Mouse (Mus musculus): ENCODE results near the gene Esr2. TPM values are rescaled to one million over a fixed set of nuclear protein-coding genes. Genes with fewer than 3 reads are reported as not detected.

The Esr2 gene
- total and polyA plus RNA-seq, 2 experiments from 2014 or later = 0.20 to 0.44 TPM

- WGBS = 92% methylated on average over 1 of the region's 1 CpGs
- Histone ChIP-seq H3K36me3 (ENCODE audit: insufficient read depth, low read length) (no peaks in the 10 kb centered on the region), H3K9ac (replicated peaks; ENCODE audit: low read length, poor library complexity, severe bottlenecking) (no peak overlapping the region), H3K9me3 (ENCODE audit: low read length) (no peaks in the 10 kb centered on the region), H3K4me3 (ENCODE audit: low read depth, low read length) (no peak overlapping the region), H3K4me2 (ENCODE audit: low read depth, low read length, poor library complexity, severe bottlenecking) (no peak overlapping the region), H3K27ac (ENCODE audit: low read depth, low read length) (no peak overlapping the region), H3K4me1 (ENCODE audit: insufficient read depth, low read length) (no peaks in the 10 kb centered on the region), H3K27me3 (ENCODE audit: insufficient read depth, low read length) (no peaks in the 10 kb centered on the region)
- DNase-seq (ENCODE audit: low spot score) = no peak
- no peak for ATAC-seq (ENCODE audit: low FRiP score)
- TF ChIP-seq CTCF (IDR thresholded peaks at IDR 0.05) = no peak
Observed at GRCm38 (mm10) chr12:76186473-76186872, 9.4 kb upstream of the Esr2 start.

GRCm38 (mm10) chr12:76185167-76185816 lies 8.2 kb upstream of the Esr2 start:
- DNase-seq (ENCODE audit: low spot score) (no peak), ATAC-seq (ENCODE audit: low FRiP score) (no peak)
- H3K9me3 ChIP-seq (ENCODE audit: low read length) = no peaks in the 10 kb centered on the region
- no peaks in the 10 kb centered on the region for H3K36me3 ChIP-seq (ENCODE audit: insufficient read depth, low read length)
- no peak for TF ChIP-seq CTCF (IDR thresholded peaks at IDR 0.05)
- WGBS = 79% methylated on average over 10 of the region's 10 CpGs
- no peak overlapping the region for H3K9ac ChIP-seq (replicated peaks; ENCODE audit: low read length, poor library complexity, severe bottlenecking)
- no peaks in the 10 kb centered on the region for H3K4me1 ChIP-seq (ENCODE audit: insufficient read depth, low read length)
- H3K4me2 ChIP-seq (ENCODE audit: low read depth, low read length, poor library complexity, severe bottlenecking) = no peak overlapping the region
- no peak overlapping the region for H3K4me3 ChIP-seq (ENCODE audit: low read depth, low read length)
- H3K27me3 ChIP-seq (ENCODE audit: insufficient read depth, low read length) = no peaks in the 10 kb centered on the region
- no peak overlapping the region for H3K27ac ChIP-seq (ENCODE audit: low read depth, low read length)

DNA sequence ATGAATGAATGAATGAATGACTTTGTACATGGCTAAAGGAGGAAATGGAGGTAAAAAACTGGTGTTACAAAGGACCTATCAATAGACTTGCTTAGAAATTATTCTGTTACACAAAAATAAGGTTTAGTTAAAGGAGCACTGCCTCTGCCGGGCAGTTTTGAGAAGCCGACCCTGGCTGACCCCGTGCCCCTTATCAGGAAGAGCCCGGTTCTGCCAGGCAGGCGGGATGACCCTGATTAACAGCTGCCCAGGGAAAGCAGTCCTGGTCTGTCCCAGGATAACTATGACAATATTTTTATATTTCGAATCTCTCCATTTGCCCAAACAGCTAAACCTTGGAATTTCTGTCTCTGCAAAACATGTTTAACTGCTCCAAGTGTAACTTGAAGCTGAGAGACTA lies 7.2 kb upstream of the Esr2 start:
- H3K27ac ChIP-seq (ENCODE audit: low read depth, low read length) = no peak overlapping the region
- whole genome bisulfite sequencing = 83% methylated on average over 6 of the region's 6 CpGs
- ATAC-seq (ENCODE audit: low FRiP score) = no peak
- no peak for DNase-seq (ENCODE audit: low spot score)
- no peak overlapping the region for H3K4me2 ChIP-seq (ENCODE audit: low read depth, low read length, poor library complexity, severe bottlenecking)
- H3K36me3 ChIP-seq (ENCODE audit: insufficient read depth, low read length) = no peaks in the 10 kb centered on the region
- TF ChIP-seq CTCF (IDR thresholded peaks at IDR 0.05) = no peak
- H3K9ac ChIP-seq (replicated peaks; ENCODE audit: low read length, poor library complexity, severe bottlenecking) = no peak overlapping the region
- no peak overlapping the region for H3K4me3 ChIP-seq (ENCODE audit: low read depth, low read length)
- H3K9me3 ChIP-seq (ENCODE audit: low read length) = no peaks in the 10 kb centered on the region
- no peaks in the 10 kb centered on the region for H3K27me3 ChIP-seq (ENCODE audit: insufficient read depth, low read length)
- no peaks in the 10 kb centered on the region for H3K4me1 ChIP-seq (ENCODE audit: insufficient read depth, low read length)

GRCm38 (mm10) chr12:76182831-76183230 lies 5.8 kb upstream of the Esr2 start:
- H3K4me3 ChIP-seq (ENCODE audit: low read depth, low read length) = no peak overlapping the region
- no peak for TF ChIP-seq CTCF (IDR thresholded peaks at IDR 0.05)
- H3K27ac ChIP-seq (ENCODE audit: low read depth, low read length) = no peak overlapping the region
- no peaks in the 10 kb centered on the region for H3K36me3 ChIP-seq (ENCODE audit: insufficient read depth, low read length)
- no peaks in the 10 kb centered on the region for H3K27me3 ChIP-seq (ENCODE audit: insufficient read depth, low read length)
- no peaks in the 10 kb centered on the region for H3K4me1 ChIP-seq (ENCODE audit: insufficient read depth, low read length)
- no peaks in the 10 kb centered on the region for H3K9me3 ChIP-seq (ENCODE audit: low read length)
- DNase-seq (ENCODE audit: low spot score) (no peak), ATAC-seq (ENCODE audit: low FRiP score) (no peak)
- H3K9ac ChIP-seq (replicated peaks; ENCODE audit: low read length, poor library complexity, severe bottlenecking) = no peak overlapping the region
- no peak overlapping the region for H3K4me2 ChIP-seq (ENCODE audit: low read depth, low read length, poor library complexity, severe bottlenecking)
- WGBS = 92% methylated on average over 6 of the region's 6 CpGs

- WGBS = 63% methylated on average over 8 of the region's 8 CpGs
- Histone ChIP-seq H3K4me1 (ENCODE audit: insufficient read depth, low read length) (no peaks in the 10 kb centered on the region), H3K4me2 (ENCODE audit: low read depth, low read length, poor library complexity, severe bottlenecking) (no peak overlapping the region), H3K9ac (replicated peaks; ENCODE audit: low read length, poor library complexity, severe bottlenecking) (no peak overlapping the region), H3K36me3 (ENCODE audit: insufficient read depth, low read length) (no peaks in the 10 kb centered on the region), H3K4me3 (ENCODE audit: low read depth, low read length) (no peak overlapping the region), H3K27me3 (ENCODE audit: insufficient read depth, low read length) (no peaks in the 10 kb centered on the region), H3K27ac (ENCODE audit: low read depth, low read length) (no peak overlapping the region), H3K9me3 (ENCODE audit: low read length) (no peaks in the 10 kb centered on the region)
- TF ChIP-seq CTCF (IDR thresholded peaks at IDR 0.05) = no peak
- no peak for ATAC-seq (ENCODE audit: low FRiP score)
- no peak for DNase-seq (ENCODE audit: low spot score)
Observed at GRCm38 (mm10) chr12:76181471-76181870, 4.4 kb upstream of the Esr2 start.

DNA sequence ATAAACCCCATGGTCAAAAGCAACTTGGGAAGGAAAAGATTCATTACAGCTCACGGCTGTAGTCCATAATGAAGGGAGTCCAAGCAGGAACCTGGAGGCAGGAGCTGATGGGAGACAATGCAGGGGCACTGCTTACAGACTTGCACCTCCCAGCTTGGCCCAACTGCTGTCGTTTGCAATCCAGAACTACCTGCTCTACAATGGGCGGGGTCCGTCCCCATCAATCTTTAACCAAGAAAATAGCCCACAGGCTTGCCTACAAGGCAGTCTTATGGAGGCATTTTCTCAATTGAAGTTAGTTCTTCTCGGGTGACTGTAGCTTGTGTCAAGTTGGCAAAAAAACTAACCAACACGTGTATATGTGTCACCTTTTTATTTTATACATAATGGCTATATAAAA lies 3.4 kb upstream of the Esr2 start:
- no peak for ATAC-seq (ENCODE audit: low FRiP score)
- WGBS = 81% methylated on average over 6 of the region's 6 CpGs
- Histone ChIP-seq H3K9me3 (ENCODE audit: low read length) (no peaks in the 10 kb centered on the region), H3K4me3 (ENCODE audit: low read depth, low read length) (no peak overlapping the region), H3K4me2 (ENCODE audit: low read depth, low read length, poor library complexity, severe bottlenecking) (no peak overlapping the region), H3K36me3 (ENCODE audit: insufficient read depth, low read length) (no peaks in the 10 kb centered on the region), H3K4me1 (ENCODE audit: insufficient read depth, low read length) (no peaks in the 10 kb centered on the region), H3K9ac (replicated peaks; ENCODE audit: low read length, poor library complexity, severe bottlenecking) (no peak overlapping the region), H3K27me3 (ENCODE audit: insufficient read depth, low read length) (no peaks in the 10 kb centered on the region), H3K27ac (ENCODE audit: low read depth, low read length) (no peak overlapping the region)
- no peak for DNase-seq (ENCODE audit: low spot score)
- no peak for TF ChIP-seq CTCF (IDR thresholded peaks at IDR 0.05)
